Mouse (Mus musculus) embryo, embryonic 11.5 days (tissue): ENCODE results near the gene Grn.
A peak's percentile ranks its signal among the peaks of the same experiment; 100 is the strongest.
"Not testable (repeated sequence)": the region's sequence is repeated elsewhere in the genome, so short reads cannot be mapped to it uniquely, and the experiment has no call there.

Source experiments
- DNase-seq: peaks from one replicate; pipeline ENCODE4 v3.0.0-alpha.2; 2012; ENCODE audit warnings: low read depth, low spot score

Grn gene

DNA sequence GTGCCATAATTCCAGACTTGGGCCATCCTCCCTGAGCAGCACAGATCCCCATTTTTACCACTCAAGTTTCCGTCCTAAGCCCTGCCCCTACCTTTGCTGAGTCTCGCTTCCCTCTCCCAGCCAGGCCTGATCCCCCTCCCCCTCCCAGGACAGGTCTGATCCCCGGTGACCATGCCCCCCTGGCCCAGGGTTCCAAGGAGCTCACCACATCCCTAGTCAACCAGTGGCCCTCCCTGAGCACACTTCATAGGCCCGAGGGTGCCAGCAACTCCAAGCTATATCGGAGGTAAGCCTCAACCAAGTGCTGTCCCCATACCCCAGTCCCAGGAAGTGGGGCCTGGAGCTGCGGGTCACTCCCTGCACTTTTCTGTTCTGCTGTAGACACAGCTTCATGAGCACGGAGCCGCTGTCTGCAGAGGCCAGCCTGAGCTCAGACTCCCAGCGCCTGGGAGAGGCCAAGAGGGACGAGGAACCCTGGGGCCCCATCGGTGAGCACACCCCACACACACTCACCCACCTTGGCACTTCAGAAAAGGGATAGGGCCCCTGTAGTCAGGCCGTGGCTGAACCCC is 29.5 kb upstream of the Grn start:
- DNase-seq, result no peak

DNA sequence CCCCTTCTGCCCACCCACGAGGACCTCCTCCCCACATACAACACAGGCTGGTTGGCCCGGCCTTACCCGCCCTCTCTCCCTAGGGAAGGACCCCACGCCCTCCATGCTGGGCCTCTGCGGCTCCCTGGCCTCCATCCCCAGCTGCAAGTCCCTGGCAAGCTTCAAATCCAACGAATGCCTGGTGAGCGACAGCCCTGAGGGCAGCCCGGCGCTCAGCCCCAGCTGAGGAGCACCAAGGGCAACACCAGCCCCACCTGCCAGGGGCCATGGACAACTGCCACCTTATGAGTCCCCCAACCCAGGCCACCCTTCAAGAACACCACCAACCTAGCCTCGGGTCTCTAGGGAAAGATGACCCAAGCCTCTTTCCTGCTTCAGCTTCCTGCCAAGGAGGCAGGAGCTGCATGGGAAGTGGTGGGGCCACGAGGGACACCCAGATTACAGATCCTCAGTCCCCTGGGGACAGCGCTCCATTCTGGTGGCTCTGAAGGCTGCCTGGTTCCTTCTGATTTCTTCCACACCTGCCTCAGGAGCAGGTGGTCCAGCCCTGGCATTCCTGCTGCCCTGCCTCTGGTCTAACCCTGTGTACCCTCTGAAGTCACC is 28.1 kb upstream of the Grn start:
- DNase-seq, result no peak

DNA sequence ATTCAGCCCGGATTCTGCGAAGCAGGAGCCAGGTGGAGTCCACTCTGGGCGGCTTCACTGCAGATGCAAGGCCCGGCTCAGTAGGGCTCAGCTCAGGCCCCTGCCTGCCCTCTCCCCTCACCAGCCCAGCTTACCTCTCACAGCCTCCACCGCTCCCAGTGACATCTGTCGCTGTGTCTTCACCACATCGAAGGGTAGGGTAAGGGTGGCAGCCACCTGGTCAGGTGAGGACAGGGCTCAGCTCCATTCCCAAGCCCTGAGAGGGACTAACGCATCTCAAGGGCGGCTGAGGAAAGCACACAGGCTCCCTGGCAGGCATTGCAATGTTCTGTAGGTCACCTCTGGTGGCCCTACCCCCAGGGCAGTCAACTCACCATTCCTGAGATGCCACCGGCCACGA is 26.5 kb upstream of the Grn start:
- no peak for DNase-seq

DNA sequence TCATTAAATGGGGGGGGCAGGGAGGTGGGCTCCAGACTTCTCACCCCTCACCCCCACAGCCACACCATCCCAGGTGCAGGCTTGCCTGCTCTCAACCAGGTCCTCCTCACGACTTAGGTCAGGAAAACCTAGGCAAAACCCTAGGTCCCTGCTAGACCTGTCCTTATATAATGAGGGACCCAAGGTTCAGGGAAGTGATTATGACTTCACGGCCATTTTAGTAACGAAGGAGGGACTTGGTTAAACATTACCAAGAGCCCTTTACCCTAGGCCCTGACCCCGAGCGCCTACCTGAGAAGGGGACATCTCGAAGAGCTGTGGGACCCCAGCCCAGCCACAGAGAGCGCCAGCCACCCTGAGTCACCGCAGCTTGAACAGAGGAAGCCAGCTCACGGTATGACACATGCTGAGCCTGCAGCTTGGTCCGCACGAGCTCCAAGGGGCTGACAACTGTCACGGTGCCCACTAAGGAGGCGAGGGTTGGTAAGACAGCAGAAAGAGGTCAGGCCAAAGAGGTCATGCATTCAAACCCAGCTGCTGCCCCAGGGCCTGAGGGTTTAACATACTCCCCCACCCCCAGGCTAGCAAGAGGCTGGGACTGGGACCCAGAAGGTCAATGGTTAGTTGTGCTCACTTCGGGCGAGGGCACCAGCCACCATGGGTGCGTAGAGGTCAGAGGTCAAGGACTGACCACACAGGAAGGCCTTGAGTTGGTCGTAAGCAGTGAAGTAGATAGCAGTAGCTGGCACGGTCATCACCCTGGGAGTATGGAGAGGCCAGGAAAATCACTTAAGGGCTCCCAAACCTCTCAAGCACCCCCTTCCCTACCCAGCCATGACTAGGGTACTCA is 25.7 kb upstream of the Grn start:
- no peak for DNase-seq

DNA sequence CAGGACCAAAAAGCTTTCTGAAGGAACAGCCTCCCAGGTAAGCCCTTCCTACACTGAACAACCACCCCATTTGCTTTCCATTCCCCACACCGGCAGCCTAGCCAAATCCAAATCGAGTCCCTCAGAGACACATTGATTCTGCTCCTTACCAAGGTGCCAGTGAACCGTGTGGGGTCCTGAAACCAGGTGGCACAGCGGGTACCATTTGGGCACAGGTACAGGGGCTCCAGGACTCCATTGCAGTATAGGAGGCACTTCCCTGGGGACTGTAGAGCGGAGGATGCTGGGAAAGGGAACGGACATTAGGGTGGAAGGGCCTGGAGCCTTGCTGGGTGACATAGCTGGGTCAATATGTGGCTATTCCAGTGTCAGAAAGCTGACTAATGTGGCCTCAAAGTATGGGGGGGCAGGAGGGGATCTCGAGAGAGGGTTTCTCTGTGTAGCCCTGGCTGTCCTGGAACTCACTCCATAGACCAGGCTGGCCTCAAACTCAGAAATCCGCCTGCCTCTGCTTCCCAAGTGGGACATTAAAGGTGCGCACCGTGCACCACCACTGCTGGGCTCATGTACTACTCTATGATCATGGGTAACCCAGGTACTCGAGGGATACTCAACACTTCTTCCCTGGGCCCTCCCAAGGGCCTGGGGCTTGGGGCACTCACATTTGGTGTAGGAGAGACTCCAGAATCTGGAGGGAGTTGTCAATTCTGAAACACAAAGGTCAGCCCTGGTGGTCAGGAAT is 24.4 kb upstream of the Grn start:
- no peak for DNase-seq

DNA sequence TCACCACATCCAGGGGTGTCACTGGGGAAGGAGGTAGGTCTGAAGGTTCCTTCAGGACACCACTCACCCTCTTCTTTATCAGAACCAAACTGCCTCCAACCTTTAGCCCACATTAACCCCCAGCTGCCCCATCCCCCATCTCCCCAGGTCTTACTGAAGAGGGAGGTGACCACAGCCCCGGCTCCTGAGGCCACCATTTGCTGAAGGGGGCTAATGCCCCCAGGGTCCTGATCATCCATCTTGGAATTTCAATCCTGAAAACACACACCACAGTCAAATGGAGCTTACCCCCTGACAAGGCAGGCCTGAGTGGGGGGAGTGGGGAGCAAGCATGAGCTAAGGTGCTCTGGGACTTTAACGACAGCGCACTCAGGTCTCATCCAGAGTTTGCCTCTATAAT is 23.7 kb upstream of the Grn start:
- no peak for DNase-seq

DNA sequence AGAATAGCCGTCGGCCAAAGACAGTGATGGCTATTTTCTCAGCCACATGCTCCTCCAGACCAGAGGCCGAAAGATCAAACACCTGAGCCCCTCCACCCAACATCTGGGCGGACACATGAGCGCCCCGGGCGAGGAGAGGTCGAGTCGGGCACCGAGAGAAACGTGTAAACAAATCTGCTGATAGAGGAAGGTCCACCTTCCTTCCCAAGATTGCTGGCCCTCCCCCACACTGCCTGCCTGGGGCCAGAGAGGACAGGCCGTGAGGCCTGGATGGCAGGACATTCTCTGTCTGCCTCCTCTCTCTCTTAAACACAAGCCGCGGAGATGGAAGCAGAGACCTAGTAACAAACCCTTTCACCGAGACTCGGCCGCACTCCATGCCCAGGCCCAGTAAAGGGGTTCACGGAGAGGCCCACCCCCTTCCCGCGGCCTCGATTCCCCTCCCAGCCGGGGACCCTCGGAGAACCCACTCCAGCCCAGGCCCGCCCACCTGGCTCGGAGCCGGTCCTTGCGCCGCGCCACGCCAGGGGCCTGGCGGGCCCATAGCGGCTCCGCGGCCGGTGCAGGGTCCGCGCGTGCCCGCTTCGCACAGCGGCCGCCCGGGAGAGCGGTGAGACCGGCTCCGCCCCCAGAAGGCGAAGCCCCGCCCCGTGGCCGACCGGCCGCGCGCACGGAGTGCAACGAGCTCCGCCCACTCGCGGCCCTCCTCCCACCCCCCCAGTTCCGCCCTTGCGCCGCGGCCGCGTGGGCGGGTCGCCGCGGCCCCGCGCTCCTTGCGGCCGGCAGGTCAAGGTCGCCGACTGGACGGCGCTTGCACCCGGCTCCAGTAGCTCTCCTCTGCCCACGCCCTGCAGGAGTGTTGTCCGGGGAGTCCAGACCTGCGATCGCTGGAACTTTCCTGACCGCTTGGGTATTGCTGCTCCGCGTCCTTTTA is 22.9 kb upstream of the Grn start:
- peak; percentile 86 for DNase-seq

DNA sequence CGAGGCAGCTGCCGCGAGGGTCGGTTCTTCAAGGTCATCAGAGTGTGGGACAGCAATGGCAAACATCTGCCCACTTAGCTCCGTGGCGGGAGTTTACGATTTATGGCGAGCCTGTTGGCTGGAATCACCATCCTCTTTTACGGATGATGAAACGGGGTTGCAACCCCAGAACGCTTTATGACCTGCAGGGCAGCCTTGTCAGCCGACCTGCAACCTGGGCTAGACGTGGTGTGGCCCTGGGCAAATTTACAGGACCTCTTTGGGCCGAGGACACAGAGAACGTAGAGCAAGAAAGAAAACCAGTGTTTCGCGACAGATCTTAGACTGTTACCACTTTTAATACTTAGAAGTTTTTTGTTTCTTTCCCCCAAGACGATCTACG is 22.3 kb upstream of the Grn start, which contains the start of gene Slc25a39:
TSS of gene Slc25a39 (minus strand) at position 113 of the 382 bp plus-strand sequence.
- no peak for DNase-seq

DNA sequence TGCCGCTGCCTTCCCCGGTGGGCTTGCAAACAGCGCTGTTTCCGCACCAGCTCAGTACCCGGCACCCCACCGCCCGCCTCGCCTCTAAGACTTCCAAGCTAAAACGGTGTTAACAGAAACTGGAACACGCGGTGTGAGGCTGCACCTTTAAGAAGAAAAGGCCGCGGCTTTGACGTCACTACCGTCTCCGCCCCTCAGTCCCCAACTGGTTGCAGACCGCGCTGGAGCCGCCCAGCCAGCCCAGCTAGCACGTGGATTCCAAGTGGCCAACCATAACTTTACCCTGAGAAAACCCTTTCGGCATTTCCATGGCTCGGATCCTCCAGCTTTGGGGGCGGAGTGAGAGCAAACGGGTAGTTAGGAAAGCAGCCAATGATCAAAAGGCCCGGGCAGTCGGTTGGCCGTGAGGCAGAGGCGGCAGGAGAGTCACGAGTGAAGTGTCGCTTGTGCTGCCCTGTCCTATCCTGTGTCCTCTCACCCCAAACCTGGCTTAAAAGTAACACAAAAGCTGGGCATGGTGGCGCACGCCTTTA is 21.7 kb upstream of the Grn start:
- peak; percentile 98 for DNase-seq

DNA sequence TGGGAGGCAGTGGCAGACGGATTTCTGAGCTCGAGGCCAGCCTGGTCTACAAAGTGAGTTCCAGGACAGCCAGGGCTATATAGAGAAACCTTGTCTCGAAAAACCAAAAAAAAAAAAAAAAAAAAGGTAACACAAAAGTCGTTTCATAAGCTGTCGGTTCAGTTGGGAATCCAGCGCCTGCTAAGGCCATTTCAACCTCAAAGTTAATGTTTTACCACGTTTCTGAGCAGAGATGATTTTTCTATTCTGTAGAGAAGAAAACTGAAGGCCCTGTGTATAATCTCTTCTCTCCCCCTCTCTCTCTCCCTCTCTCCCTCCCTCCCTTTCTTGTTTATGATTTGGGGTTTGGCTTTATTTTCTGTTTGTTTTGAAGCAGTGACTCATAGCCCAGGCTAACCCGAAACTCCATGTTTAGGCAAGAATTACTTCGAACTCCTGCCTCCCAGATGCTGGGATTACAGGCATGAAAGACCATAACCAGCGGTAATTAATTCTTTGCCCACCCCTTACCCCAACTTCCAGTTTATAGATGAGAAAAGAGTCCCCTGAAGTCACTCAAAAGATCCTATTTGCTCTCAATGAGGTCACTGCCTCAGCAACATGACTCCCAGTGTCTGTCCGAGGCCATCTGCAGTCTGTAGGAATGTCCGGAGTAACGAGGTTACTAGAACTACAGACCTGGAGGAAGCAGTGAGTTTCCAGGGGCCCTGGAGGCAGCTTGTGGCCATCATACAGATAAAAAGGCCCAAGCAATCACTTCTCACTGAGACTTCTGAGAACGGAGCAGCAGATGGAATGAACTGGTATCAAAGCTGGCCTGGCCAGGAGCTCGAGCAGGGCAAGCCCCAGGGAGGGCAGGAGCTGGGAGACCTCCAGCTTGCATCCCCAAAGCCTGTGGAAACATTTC is 21.0 kb upstream of the Grn start:
- DNase-seq, result no peak

DNA sequence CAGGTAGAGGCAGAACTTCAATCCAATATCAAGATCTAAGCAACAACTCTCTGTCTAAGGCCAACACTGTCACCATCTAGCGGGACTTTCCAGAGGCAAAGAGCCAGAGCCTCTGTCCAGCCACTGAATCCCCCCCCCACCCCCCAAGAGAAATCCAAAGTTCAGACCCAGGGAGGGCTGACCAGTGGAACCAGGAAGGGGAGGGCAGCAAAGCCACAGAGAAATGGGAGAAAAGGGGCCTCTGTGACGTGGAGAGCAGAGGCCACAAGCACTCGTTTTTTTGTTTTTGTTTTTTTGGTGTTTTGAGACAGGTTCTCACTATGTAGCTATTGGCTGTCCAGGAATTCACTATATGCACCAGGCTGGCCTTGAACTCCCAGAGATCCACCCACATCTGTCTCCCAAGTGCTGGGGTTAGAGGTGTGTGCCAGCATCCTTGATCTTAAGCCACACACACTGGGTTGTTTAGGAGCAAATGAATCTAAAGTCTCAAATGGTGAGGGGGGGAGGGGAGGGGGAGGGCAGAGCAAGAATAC is 20.3 kb upstream of the Grn start:
- no peak for DNase-seq

DNA sequence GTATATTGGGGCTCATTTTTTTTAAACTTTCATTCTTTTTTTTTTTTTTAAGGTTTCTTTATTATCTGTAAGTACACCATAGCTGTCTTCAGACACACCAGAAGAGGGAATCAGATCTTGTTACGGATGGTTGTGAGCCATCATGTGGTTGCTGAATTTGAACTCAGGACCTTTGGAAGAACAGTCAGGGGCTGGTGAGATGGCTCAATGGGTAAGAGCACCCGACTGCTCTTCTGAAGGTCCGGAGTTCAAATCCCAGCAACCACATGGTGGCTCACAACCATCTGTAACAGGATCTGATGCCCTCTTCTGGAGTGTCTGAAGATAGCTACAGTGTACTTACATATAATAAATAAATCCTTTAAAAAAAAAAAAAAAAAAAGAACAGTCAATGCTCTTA is 19.8 kb upstream of the Grn start:
- not testable (repeated sequence) for DNase-seq

DNA sequence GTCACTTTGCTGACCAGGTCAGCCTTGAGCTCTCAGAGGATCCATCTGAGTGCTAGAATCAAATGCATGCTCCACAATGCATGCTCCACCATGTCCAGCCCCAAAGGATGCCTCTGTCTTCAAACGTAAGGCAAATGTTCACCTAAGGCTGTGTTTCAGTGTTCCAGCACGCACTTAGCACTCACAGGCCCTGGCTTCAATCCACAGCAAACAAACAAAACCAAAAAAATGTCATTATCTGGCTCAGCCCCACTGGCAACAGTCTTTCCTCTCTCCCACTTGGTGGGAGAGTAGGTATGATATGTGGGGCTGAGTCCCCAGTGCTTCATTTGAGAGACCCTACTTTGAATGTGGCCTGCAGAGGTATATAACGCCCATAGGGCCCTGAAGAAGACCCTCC is 19.1 kb upstream of the Grn start:
- DNase-seq, result no peak

DNA sequence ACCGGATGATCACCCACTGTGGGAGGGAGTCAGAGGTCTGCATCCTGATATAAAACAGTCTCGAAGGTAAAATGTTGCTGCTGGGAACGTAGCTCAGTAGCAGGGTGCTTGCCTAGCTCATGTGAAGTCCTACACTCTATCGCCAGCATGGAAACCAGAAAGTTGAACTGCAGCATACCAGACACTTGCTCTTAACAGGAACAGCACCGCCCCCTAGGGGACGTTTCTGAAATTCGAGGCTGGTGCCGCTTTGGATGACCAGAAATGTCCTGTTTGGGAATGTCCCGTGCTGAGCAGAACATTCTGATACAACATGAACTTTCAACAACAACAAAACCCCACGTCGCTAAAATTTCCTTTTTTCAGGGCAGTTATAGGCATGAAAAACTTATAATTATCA is 18.4 kb upstream of the Grn start:
- peak; percentile 82 for DNase-seq

DNA sequence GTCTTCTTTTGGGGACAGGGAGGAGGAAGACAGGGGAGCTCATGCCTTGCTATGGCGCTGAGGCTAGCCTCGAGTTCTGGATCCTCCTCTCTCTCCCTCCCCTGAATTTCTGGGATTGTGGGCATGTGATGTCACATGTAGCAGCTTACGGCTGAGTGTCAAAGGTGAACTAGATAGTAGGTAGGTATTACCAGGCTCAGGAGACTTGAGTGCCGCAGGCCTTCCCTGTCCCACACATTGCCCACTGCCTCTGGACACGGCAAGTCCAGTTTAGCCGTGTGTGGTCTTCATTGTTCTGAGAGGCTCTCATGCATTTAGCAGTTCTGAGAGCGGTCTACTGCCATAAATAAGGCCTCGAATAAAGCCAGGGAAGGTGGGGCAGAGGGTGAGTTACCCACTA is 17.1 kb upstream of the Grn start:
- DNase-seq, result no peak

DNA sequence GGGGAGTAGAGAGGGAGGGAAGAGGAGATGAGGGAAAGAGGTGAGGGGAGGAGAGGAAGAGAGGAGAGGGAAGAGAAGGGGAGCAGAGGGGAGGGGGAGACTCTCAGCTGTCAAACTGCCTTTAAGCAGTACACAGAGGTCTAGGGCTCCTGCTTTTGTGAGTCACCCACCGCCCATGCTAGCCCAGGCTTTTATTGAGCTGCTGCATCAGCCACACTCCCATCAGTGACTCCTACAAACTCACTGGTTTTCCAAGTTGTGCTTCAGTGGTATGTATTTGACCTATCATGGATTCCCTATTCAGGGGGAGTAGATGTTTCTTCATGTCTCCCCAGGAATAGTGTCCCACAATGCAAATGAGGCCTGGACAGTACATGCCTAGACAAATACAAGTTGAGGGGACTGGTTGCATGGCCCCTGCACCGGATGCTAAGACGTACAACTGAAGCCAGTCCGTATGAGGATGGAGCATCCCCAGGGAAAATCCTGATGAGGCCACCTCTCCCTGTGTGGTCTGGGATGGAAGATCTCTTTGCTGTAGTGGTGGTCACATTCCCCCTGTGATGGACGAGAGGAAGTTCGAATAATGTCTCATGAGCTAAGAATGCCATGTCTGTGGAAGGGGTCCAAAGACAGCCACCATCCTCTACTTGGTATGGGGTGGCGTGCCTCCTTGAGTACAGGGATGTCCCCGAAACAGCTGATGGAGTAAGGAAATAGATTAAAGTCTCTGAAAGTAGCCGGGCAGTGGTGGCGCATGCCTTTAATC is 14.9 kb upstream of the Grn start:
- no peak for DNase-seq

DNA sequence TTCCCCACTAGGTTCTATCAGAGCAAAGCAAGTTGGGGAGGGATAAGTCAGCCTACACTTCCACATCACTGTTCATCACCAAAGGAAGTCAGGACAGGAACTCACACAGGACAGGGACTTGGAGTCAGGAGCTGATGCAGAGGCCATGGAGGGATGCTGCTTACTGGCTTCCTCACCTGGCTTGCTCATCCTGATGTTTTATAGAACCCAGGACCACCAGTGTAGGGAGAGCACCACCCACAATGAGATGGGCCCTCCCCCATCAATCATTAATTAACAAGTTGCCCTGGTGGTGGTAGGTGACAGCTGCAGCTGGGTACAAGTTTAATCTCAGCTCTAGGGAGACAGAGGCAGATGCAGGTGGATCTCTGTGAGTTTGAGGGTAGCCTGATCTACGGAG is 13.0 kb upstream of the Grn start:
- no peak for DNase-seq

DNA sequence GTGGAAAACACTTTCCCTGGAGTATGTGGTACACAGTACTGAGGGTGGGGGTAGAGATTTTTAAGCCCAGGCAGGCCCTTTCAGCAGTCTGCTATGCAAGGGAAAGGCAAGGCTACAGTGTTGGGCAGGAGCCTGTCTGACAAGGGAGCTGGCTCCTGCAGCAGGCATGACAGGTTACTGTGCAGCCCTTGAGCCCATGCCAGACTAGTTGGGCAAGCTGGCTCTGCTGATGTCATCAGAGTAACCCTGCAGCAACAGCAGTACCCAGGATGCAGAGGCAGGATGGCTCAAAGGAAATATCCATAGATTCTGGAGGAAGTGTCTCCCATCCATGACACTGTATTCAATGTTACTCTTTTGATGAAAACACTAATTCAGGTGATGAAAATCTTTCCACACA is 11.2 kb upstream of the Grn start:
- no peak for DNase-seq

DNA sequence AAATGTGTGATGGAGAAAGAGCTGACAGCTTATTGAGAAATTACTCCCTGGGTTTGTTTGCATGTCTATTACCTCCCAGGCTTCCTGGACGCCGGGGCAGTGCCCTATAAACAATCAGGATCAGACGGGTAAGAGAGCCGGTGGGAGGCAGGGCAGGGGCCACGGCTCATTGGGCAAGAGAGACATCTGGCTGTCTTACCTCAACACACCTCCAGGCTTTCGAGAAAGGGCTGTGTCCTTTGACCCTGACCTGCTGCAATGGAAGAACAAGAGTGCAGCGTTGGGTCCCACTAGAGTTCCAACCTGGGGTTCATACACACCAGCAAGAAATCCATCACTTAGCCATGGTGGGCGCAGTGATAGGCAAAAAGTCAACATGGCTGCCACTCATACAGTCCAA is 8.6 kb upstream of the Grn start:
- no peak for DNase-seq
